Mouse (Mus musculus) heart, postnatal 10 days (tissue): ENCODE measurements around the gene Syt15. TPM values are rescaled to one million over a fixed set of nuclear protein-coding genes. Genes with fewer than 3 reads are reported as not detected.
A peak's percentile ranks its signal among the peaks of the same experiment; 100 is the strongest.

Source experiments
- DNase-seq, 2 experiments: peaks; one replicate each; pipeline ENCODE4 v3.0.0; 2021
- intact Hi-C: fragments of 180-260 bp; cut with DNase I; formaldehyde crosslinking; loops from one replicate; pipeline ENCODE4 v1.15.1; 2025
- total RNA-seq, 2 experiments: library from RNA; stranded (reverse); gene quantifications; 2 replicates each; pipeline ENCODE4 v1.2.3; 2021

Gene Syt15
- total RNA-seq: 1 to 10 TPM; 1.3 to 1.6 TPM

GRCm38 (mm10) chr14:34219295-34219694, at the start of gene Syt15:
TSS of gene Syt15 (plus strand) at chr14:34219595.
- intact Hi-C loops: no loop called here
- DNase-seq: no peak

- intact Hi-C loops: no loop called here
- no peak for DNase-seq
These were observed 48.3 kb upstream of the Syt15 start for GRCm38 (mm10) chr14:34171107-34171506.

GRCm38 (mm10) chr14:34179351-34179750, 40.0 kb upstream of the Syt15 start:
- intact Hi-C loops: no loop called here
- no peak for DNase-seq

GRCm38 (mm10) chr14:34183101-34183500, 36.3 kb upstream of the Syt15 start:
- no peak for DNase-seq
- intact Hi-C loops: no loop called here

GRCm38 (mm10) chr14:34188629-34189028, 30.8 kb upstream of the Syt15 start:
- intact Hi-C loops: no loop called here
- DNase-seq: peak; percentile 34 to 56

GRCm38 (mm10) chr14:34190361-34190760, 29.0 kb upstream of the Syt15 start:
- intact Hi-C loops: no loop called here
- DNase-seq: no peak

GRCm38 (mm10) chr14:34193879-34194278, 25.5 kb upstream of the Syt15 start:
- intact Hi-C loops: no loop called here
- no peak for DNase-seq

- intact Hi-C loops: no loop called here
- no peak for DNase-seq
These were observed 23.9 kb upstream of the Syt15 start for GRCm38 (mm10) chr14:34195466-34195865.

GRCm38 (mm10) chr14:34196706-34197105, 22.7 kb upstream of the Syt15 start:
- intact Hi-C loops: no loop called here
- DNase-seq: no peak

- intact Hi-C loops: no loop called here
- DNase-seq: peak; percentile 32 to 53
These were observed 18.6 kb upstream of the Syt15 start for GRCm38 (mm10) chr14:34200738-34201230.

GRCm38 (mm10) chr14:34201231-34202035, 18.0 kb upstream of the Syt15 start, which contains the start of gene Gprin2:
TSS of gene Gprin2 (minus strand) at chr14:34201653.
- DNase-seq: peak; percentile 16 to 25
- intact Hi-C loops: no loop called here

GRCm38 (mm10) chr14:34207996-34208395, 11.4 kb upstream of the Syt15 start:
- DNase-seq: no peak
- intact Hi-C loops: loop anchor here (2.0 kb wide), 1 partner anchor 127 kb away; no protein-coding TSS in a partner anchor

- DNase-seq: peak; percentile 55 to 76
- intact Hi-C loops: loop anchor here (2.0 kb wide), 1 partner anchor 128 kb away; no protein-coding TSS in a partner anchor
These were observed 10.7 kb upstream of the Syt15 start for GRCm38 (mm10) chr14:34208651-34209050.

- no peak for DNase-seq
- intact Hi-C loops: loop anchor here (2.0 kb wide), 1 partner anchor 128 kb away; no protein-coding TSS in a partner anchor
These were observed 10.3 kb upstream of the Syt15 start for GRCm38 (mm10) chr14:34209080-34209479.

- intact Hi-C loops: loop anchor here (2.0 kb wide), 1 partner anchor 129 kb away; no protein-coding TSS in a partner anchor
- DNase-seq: no peak
These were observed 9.5 kb upstream of the Syt15 start for GRCm38 (mm10) chr14:34209942-34210341.

- intact Hi-C loops: no loop called here
- DNase-seq: peak; percentile 18 to 39
These were observed 3.8 kb upstream of the Syt15 start for GRCm38 (mm10) chr14:34215451-34216127.

- intact Hi-C loops: no loop called here
- no peak for DNase-seq
These were observed 397 bp downstream of the Syt15 start for GRCm38 (mm10) chr14:34219786-34220198.

- intact Hi-C loops: no loop called here
- DNase-seq: no peak
These were observed 1.0 kb downstream of the Syt15 start for GRCm38 (mm10) chr14:34220426-34220825.

GRCm38 (mm10) chr14:34221416-34222077, 2.2 kb downstream of the Syt15 start:
- DNase-seq: peak; percentile 29 to 41
- intact Hi-C loops: no loop called here

GRCm38 (mm10) chr14:34223362-34223898, 4.0 kb downstream of the Syt15 start:
- intact Hi-C loops: no loop called here
- DNase-seq: no peak

- DNase-seq: no peak
- intact Hi-C loops: no loop called here
These were observed 6.6 kb downstream of the Syt15 start for GRCm38 (mm10) chr14:34225986-34226385.
